Mouse (Mus musculus): ENCODE measurements at regions not wholly inside any gene's neighbourhood (a gene's known extent, or its start where the extent isn't known, plus 50 kb on each side); places are given as distances from the start of the nearest gene placed in this dataset.

GRCm38 (mm10) chr1:73857497-73857896, 266.8 kb downstream of the Tns1 start:
- peaks cover 10% of the 10 kb centered on the region for H3K27me3 ChIP-seq (ENCODE audit: control insufficient read depth, insufficient read depth, insufficient read length)
- TF ChIP-seq MAX (IDR thresholded peaks at IDR 0.05), result no peak
- no peak for TF ChIP-seq CTCF (IDR thresholded peaks at IDR 0.05; ENCODE audit: control insufficient read depth, insufficient read depth, insufficient read length)
- TF ChIP-seq MYOG (IDR thresholded peaks at IDR 0.05; ENCODE audit: control insufficient read depth, extremely low read depth, insufficient read length), result no peak
- TF ChIP-seq CEBPB (IDR thresholded peaks at IDR 0.05; ENCODE audit: low read depth), result no peak
- no peak for TF ChIP-seq USF1 (IDR thresholded peaks at IDR 0.05; ENCODE audit: low read depth)
- TF ChIP-seq MYOD1 (IDR thresholded peaks at IDR 0.05; ENCODE audit: control insufficient read depth, insufficient read length, low read depth), result no peak
- TF ChIP-seq FOSL1 (IDR thresholded peaks at IDR 0.05; ENCODE audit: insufficient read depth, low read length, poor library complexity, severe bottlenecking), result no peak
- no peak overlapping the region for H3K4me3 ChIP-seq (ENCODE audit: insufficient read depth, poor library complexity, severe bottlenecking)
- no peaks in the 10 kb centered on the region for H3K79me3 ChIP-seq (ENCODE audit: low read depth)
- H3ac ChIP-seq (ENCODE audit: control insufficient read depth, insufficient read length, low read depth), result no peak overlapping the region
- H3K36me3 ChIP-seq (ENCODE audit: control insufficient read depth, insufficient read depth), result no peaks in the 10 kb centered on the region
- no peaks in the 10 kb centered on the region for H3K79me2 ChIP-seq (ENCODE audit: control insufficient read depth, insufficient read depth)

GRCm38 (mm10) chr1:73856811-73857210, 267.4 kb downstream of the Tns1 start:
- TF ChIP-seq MYOG (IDR thresholded peaks at IDR 0.05; ENCODE audit: control insufficient read depth, extremely low read depth, insufficient read length), result no peak
- TF ChIP-seq FOSL1 (IDR thresholded peaks at IDR 0.05; ENCODE audit: insufficient read depth, low read length, poor library complexity, severe bottlenecking), result no peak
- no peak for TF ChIP-seq MYOD1 (IDR thresholded peaks at IDR 0.05; ENCODE audit: control insufficient read depth, insufficient read length, low read depth)
- no peak for TF ChIP-seq CEBPB (IDR thresholded peaks at IDR 0.05; ENCODE audit: low read depth)
- TF ChIP-seq CTCF (IDR thresholded peaks at IDR 0.05; ENCODE audit: control insufficient read depth, insufficient read depth, insufficient read length), result no peak
- H3ac ChIP-seq (ENCODE audit: control insufficient read depth, insufficient read length, low read depth), result no peak overlapping the region
- H3K4me3 ChIP-seq (ENCODE audit: insufficient read depth, poor library complexity, severe bottlenecking), result no peak overlapping the region
- H3K27me3 ChIP-seq (ENCODE audit: control insufficient read depth, insufficient read depth, insufficient read length), result peaks cover 10% of the 10 kb centered on the region
- no peaks in the 10 kb centered on the region for H3K79me3 ChIP-seq (ENCODE audit: low read depth)
- no peaks in the 10 kb centered on the region for H3K36me3 ChIP-seq (ENCODE audit: control insufficient read depth, insufficient read depth)
- H3K79me2 ChIP-seq (ENCODE audit: control insufficient read depth, insufficient read depth), result no peaks in the 10 kb centered on the region

- H3K79me3 ChIP-seq (ENCODE audit: low read depth), result no peaks in the 10 kb centered on the region
- H3K36me3 ChIP-seq (ENCODE audit: control insufficient read depth, insufficient read depth), result no peaks in the 10 kb centered on the region
- no peak for TF ChIP-seq USF1 (IDR thresholded peaks at IDR 0.05; ENCODE audit: low read depth)
- no peak for TF ChIP-seq MYOG (IDR thresholded peaks at IDR 0.05; ENCODE audit: control insufficient read depth, extremely low read depth, insufficient read length)
- no peak overlapping the region for H3ac ChIP-seq (ENCODE audit: control insufficient read depth, insufficient read length, low read depth)
- H3K4me3 ChIP-seq (ENCODE audit: insufficient read depth, poor library complexity, severe bottlenecking), result no peak overlapping the region
- H3K79me2 ChIP-seq (ENCODE audit: control insufficient read depth, insufficient read depth), result no peaks in the 10 kb centered on the region
- peaks cover 5% of the 10 kb centered on the region for H3K27me3 ChIP-seq (ENCODE audit: control insufficient read depth, insufficient read depth, insufficient read length)
Observed at GRCm38 (mm10) chr1:73855306-73855705, 268.9 kb downstream of the Tns1 start.

- H3K79me2 ChIP-seq (ENCODE audit: control insufficient read depth, insufficient read depth), result no peaks in the 10 kb centered on the region
- H3K27me3 ChIP-seq (ENCODE audit: control insufficient read depth, insufficient read depth, insufficient read length), result peaks cover 5% of the 10 kb centered on the region
- no peaks in the 10 kb centered on the region for H3K36me3 ChIP-seq (ENCODE audit: control insufficient read depth, insufficient read depth)
- TF ChIP-seq MYOG (IDR thresholded peaks at IDR 0.05; ENCODE audit: control insufficient read depth, extremely low read depth, insufficient read length), result no peak
- no peak for TF ChIP-seq FOSL1 (IDR thresholded peaks at IDR 0.05; ENCODE audit: insufficient read depth, low read length, poor library complexity, severe bottlenecking)
- no peak for TF ChIP-seq CEBPB (IDR thresholded peaks at IDR 0.05; ENCODE audit: low read depth)
- TF ChIP-seq USF1 (IDR thresholded peaks at IDR 0.05; ENCODE audit: low read depth), result no peak
- no peak for TF ChIP-seq MYOD1 (IDR thresholded peaks at IDR 0.05; ENCODE audit: control insufficient read depth, insufficient read length, low read depth)
- TF ChIP-seq CTCF (IDR thresholded peaks at IDR 0.05; ENCODE audit: control insufficient read depth, insufficient read depth, insufficient read length), result no peak
- no peak for TF ChIP-seq MAX (IDR thresholded peaks at IDR 0.05)
- H3K4me3 ChIP-seq (ENCODE audit: insufficient read depth, poor library complexity, severe bottlenecking), result no peak overlapping the region
- no peak overlapping the region for H3ac ChIP-seq (ENCODE audit: control insufficient read depth, insufficient read length, low read depth)
- no peaks in the 10 kb centered on the region for H3K79me3 ChIP-seq (ENCODE audit: low read depth)
Observed at GRCm38 (mm10) chr1:73853851-73854250, 270.4 kb downstream of the Tns1 start.

GRCm38 (mm10) chr1:73850173-73851014, 273.9 kb downstream of the Tns1 start:
- Histone ChIP-seq H3K27me3 (ENCODE audit: control insufficient read depth, insufficient read depth, insufficient read length) (peaks cover 8% of the 10 kb centered on the region), H3ac (ENCODE audit: control insufficient read depth, insufficient read length, low read depth) (no peak overlapping the region), H3K4me3 (ENCODE audit: insufficient read depth, poor library complexity, severe bottlenecking) (no peak overlapping the region), H3K79me3 (ENCODE audit: low read depth) (no peaks in the 10 kb centered on the region), H3K36me3 (ENCODE audit: control insufficient read depth, insufficient read depth) (no peaks in the 10 kb centered on the region), H3K79me2 (ENCODE audit: control insufficient read depth, insufficient read depth) (no peaks in the 10 kb centered on the region)
- TF ChIP-seq MYOD1 (IDR thresholded peaks at IDR 0.05; ENCODE audit: control insufficient read depth, insufficient read length, low read depth), result no peak
- TF ChIP-seq USF1 (IDR thresholded peaks at IDR 0.05; ENCODE audit: low read depth), result no peak
- no peak for TF ChIP-seq MYOG (IDR thresholded peaks at IDR 0.05; ENCODE audit: control insufficient read depth, extremely low read depth, insufficient read length)
- TF ChIP-seq CEBPB (IDR thresholded peaks at IDR 0.05; ENCODE audit: low read depth), result no peak
- TF ChIP-seq MAX (IDR thresholded peaks at IDR 0.05), result no peak
- no peak for TF ChIP-seq FOSL1 (IDR thresholded peaks at IDR 0.05; ENCODE audit: insufficient read depth, low read length, poor library complexity, severe bottlenecking)
- TF ChIP-seq CTCF (IDR thresholded peaks at IDR 0.05; ENCODE audit: control insufficient read depth, insufficient read depth, insufficient read length), result no peak

- no peaks in the 10 kb centered on the region for H3K79me2 ChIP-seq (ENCODE audit: control insufficient read depth, insufficient read depth)
- H3K79me3 ChIP-seq (ENCODE audit: low read depth), result no peaks in the 10 kb centered on the region
- no peak overlapping the region for H3K4me3 ChIP-seq (ENCODE audit: insufficient read depth, poor library complexity, severe bottlenecking)
- no peaks in the 10 kb centered on the region for H3K36me3 ChIP-seq (ENCODE audit: control insufficient read depth, insufficient read depth)
- H3K27me3 ChIP-seq (ENCODE audit: control insufficient read depth, insufficient read depth, insufficient read length), result peaks cover 3% of the 10 kb centered on the region
- no peak overlapping the region for H3ac ChIP-seq (ENCODE audit: control insufficient read depth, insufficient read length, low read depth)
- TF ChIP-seq CTCF (IDR thresholded peaks at IDR 0.05; ENCODE audit: control insufficient read depth, insufficient read depth, insufficient read length) (no peak), MYOG (IDR thresholded peaks at IDR 0.05; ENCODE audit: control insufficient read depth, extremely low read depth, insufficient read length) (no peak), FOSL1 (IDR thresholded peaks at IDR 0.05; ENCODE audit: insufficient read depth, low read length, poor library complexity, severe bottlenecking) (no peak), USF1 (IDR thresholded peaks at IDR 0.05; ENCODE audit: low read depth) (no peak), MYOD1 (IDR thresholded peaks at IDR 0.05; ENCODE audit: control insufficient read depth, insufficient read length, low read depth) (no peak), MAX (IDR thresholded peaks at IDR 0.05) (no peak), CEBPB (IDR thresholded peaks at IDR 0.05; ENCODE audit: low read depth) (no peak)
Observed at GRCm38 (mm10) chr1:73848370-73848769, 275.9 kb downstream of the Tns1 start.

Measured in C2C12 (cell line).